Mouse (Mus musculus) heart, adult 2 months (tissue): ENCODE results near the gene Slc22a17. TPM values are rescaled to one million over a fixed set of nuclear protein-coding genes. Genes with fewer than 3 reads are reported as not detected.

Experiments
- DNase-seq, 2 experiments: peaks; one replicate each; pipeline ENCODE4 v3.0.0; 2021
- H3K27ac ChIP-seq: fragments of 200-600 bp; 2 replicates; pipeline ENCODE4 v1.8.1; 2022
- H3K27me3 ChIP-seq: fragments of 200-500 bp; 2 replicates; pipeline ENCODE4 v1.6.1; 2012; ENCODE audit warnings: mild to moderate bottlenecking, low read length, inconsistent platforms, mixed read lengths; ENCODE audit not compliant: control insufficient read depth, insufficient read depth
- H3K36me3 ChIP-seq: fragments of 200-500 bp; 2 replicates; pipeline ENCODE4 v1.6.1; 2012; ENCODE audit warnings: low read length, inconsistent platforms; ENCODE audit not compliant: control insufficient read depth, insufficient read depth
- H3K4me1 ChIP-seq: fragments of 200-500 bp; 2 replicates; pipeline ENCODE4 v1.6.1; 2011; ENCODE audit warnings: low read length; ENCODE audit not compliant: control insufficient read depth, insufficient read depth
- H3K4me3 ChIP-seq: fragments of 200-600 bp; 2 replicates; pipeline ENCODE4 v1.8.1; 2022
- H3K79me2 ChIP-seq: fragments of 200-500 bp; replicated peaks from 2 replicates; pipeline ENCODE4 v1.6.1; 2012; ENCODE audit warnings: mild to moderate bottlenecking, inconsistent platforms, low read length, moderate library complexity, mixed read lengths; ENCODE audit not compliant: control insufficient read depth, insufficient read depth
- H3K9ac ChIP-seq: fragments of 200-500 bp; 2 replicates; pipeline ENCODE4 v1.6.1; 2012; ENCODE audit warnings: low read depth, mild to moderate bottlenecking, control low read depth, inconsistent platforms, low read length, mixed read lengths
- CTCF ChIP-seq: fragments of 200-600 bp; IDR thresholded peaks from 2 replicates; pipeline ENCODE4 v1.8.1; 2022; ENCODE audit warnings: antibody characterized with exemption, mild to moderate bottlenecking, moderate library complexity
- EP300 ChIP-seq: fragments of 200-500 bp; IDR thresholded peaks from 2 replicates; pipeline ENCODE4 v1.6.1; 2011; ENCODE audit warnings: low read depth, low read length, control low read depth; ENCODE audit not compliant: insufficient read depth
- POLR2A ChIP-seq: fragments of 200-500 bp; IDR thresholded peaks from 2 replicates; pipeline ENCODE4 v1.6.1; 2011; ENCODE audit warnings: mild to moderate bottlenecking, low read depth, low read length, control low read depth; ENCODE audit not compliant: insufficient read depth
- WGBS: fragments of 180-500 bp; shearing (Covaris S2); methylation state at CpG from one replicate; pipeline ENCODE4 v1.1.7; 2018; 5-methylcytosine and 5-hydroxymethylcytosine counted together
- intact Hi-C: fragments of 180-260 bp; cut with DNase I; formaldehyde crosslinking; loops from one replicate; pipeline ENCODE4 v1.15.1; 2025
- polyA plus RNA-seq: library from polyadenylated mRNA; depleted of rRNA; stranded (reverse); fragments of >200 nt; gene quantifications from 2 replicates; pipeline ENCODE4 v1.2.3, GENCODE M21; 2012
- total RNA-seq, 2 experiments: library from RNA; stranded (reverse); gene quantifications; 2 replicates each; pipeline ENCODE4 v1.2.3; 2021

Slc22a17 gene
- total and polyA plus RNA-seq, 3 experiments = 1.7 to 13.0 (median 2.3) TPM

- no peak overlapping the region for H3K9ac ChIP-seq
Observed at GRCm38 (mm10) chr14:54897445-54897844, 15.5 kb downstream of the Slc22a17 start.

GRCm38 (mm10) chr14:54894296-54895151, 18.4 kb downstream of the Slc22a17 start:
- peaks cover 2% of the 10 kb centered on the region for H3K79me2 ChIP-seq
- peak overlapping the region; percentile 85 for H3K27ac ChIP-seq
- TF ChIP-seq POLR2A (0 out of 2 replicates have a peak, but pooled peaks have one; percentile 18), EP300 (no peak)
- no peak for DNase-seq
- H3K36me3 ChIP-seq = peaks cover 14% of the 10 kb centered on the region
- peaks cover 3% of the 10 kb centered on the region; the same call in 1 of the 2 replicates for H3K4me1 ChIP-seq
- WGBS = under 1% methylated on average over 54 of the region's 54 CpGs
- no peaks in the 10 kb centered on the region for H3K27me3 ChIP-seq
- intact Hi-C loops = no loop called here
- H3K4me3 ChIP-seq = peak overlapping the region; percentile 91
- peak overlapping the region; percentile 92 for H3K9ac ChIP-seq

More at GRCm38 (mm10) chr14:54897445-54897844, 15.5 kb downstream of the Slc22a17 start:
- H3K4me1 ChIP-seq = peaks cover 4% of the 10 kb centered on the region
- intact Hi-C loops = no loop called here
- H3K27ac ChIP-seq = no peak overlapping the region
- DNase-seq = no peak
- H3K79me2 ChIP-seq = peaks cover 2% of the 10 kb centered on the region
- 32% methylated on average over 2 of the region's 2 CpGs for WGBS
- no peaks in the 10 kb centered on the region for H3K27me3 ChIP-seq
- peaks cover 14% of the 10 kb centered on the region for H3K36me3 ChIP-seq
- TF ChIP-seq EP300 = no peak
- no peak for TF ChIP-seq CTCF
- TF ChIP-seq POLR2A = no peak
- H3K4me3 ChIP-seq = no peak overlapping the region

- peaks cover 2% of the 10 kb centered on the region for H3K79me2 ChIP-seq
- H3K27me3 ChIP-seq = no peaks in the 10 kb centered on the region
- peaks cover 3% of the 10 kb centered on the region; the same call in 1 of the 2 replicates for H3K4me1 ChIP-seq
- peak overlapping the region; percentile 90 for H3K27ac ChIP-seq
- TF ChIP-seq CTCF (no peak), POLR2A (peak; percentile 92), EP300 (peak; percentile 91)
- peak overlapping the region; percentile 92 for H3K9ac ChIP-seq
- peak; percentile 99 for DNase-seq
- peaks cover 14% of the 10 kb centered on the region for H3K36me3 ChIP-seq
- under 1% methylated on average over 38 of the region's 38 CpGs for WGBS
- H3K4me3 ChIP-seq = peak overlapping the region; percentile 91
- intact Hi-C loops = loop anchor here (1.0 to 2.0 kb wide), 2 partner anchors 29 to 201 kb away; partner anchors contain the start of gene Thtpa
Observed at GRCm38 (mm10) chr14:54893651-54894181, 19.2 kb downstream of the Slc22a17 start.

GRCm38 (mm10) chr14:54892200-54892599, 20.7 kb downstream of the Slc22a17 start, which contains the start of gene Pabpn1:
Gene Pabpn1, plus strand, starts transcription at chr14:54892500.
- no peak for DNase-seq
- Histone ChIP-seq H3K27ac (peak within 1 kb of the TSS; percentile 90), H3K79me2 (peaks cover 2% of the 10 kb centered on the region), H3K27me3 (no peaks in the 10 kb centered on the region), H3K4me3 (peak within 1 kb of the TSS; percentile 52), H3K36me3 (peaks cover 14% of the 10 kb centered on the region), H3K4me1 (peaks cover 3% of the 10 kb centered on the region; the same call in 1 of the 2 replicates), H3K9ac (no peak within 1 kb of the TSS)
- intact Hi-C loops = loop anchor here (2.0 kb wide), 1 partner anchor 203 kb away; the partner anchor contains the start of gene Thtpa
- TF ChIP-seq POLR2A = no peak
- no peak for TF ChIP-seq CTCF
- TF ChIP-seq EP300 = no peak
- WGBS = 94% methylated on average over 3 of the region's 3 CpGs

- Histone ChIP-seq H3K79me2 (no peaks in the 10 kb centered on the region), H3K27me3 (no peaks in the 10 kb centered on the region), H3K27ac (no peak overlapping the region), H3K9ac (no peak overlapping the region), H3K4me3 (no peak overlapping the region), H3K4me1 (peaks cover 2% of the 10 kb centered on the region), H3K36me3 (no peaks in the 10 kb centered on the region)
- 85% methylated on average over 11 of the region's 11 CpGs for WGBS
- no peak for DNase-seq
- intact Hi-C loops = no loop called here
- no peak for TF ChIP-seq POLR2A
- no peak for TF ChIP-seq EP300
- no peak for TF ChIP-seq CTCF
Observed at GRCm38 (mm10) chr14:54885309-54885708, 27.6 kb downstream of the Slc22a17 start.
